Mouse (Mus musculus) T-helper 2 cell (primary cell): Measurements from ENCODE around the gene Il1b.

Experiments
- in situ Hi-C: fragments of 300-600 bp; cut with MboI, MseI; formaldehyde crosslinking; loops from one replicate; pipeline ENCODE4 v1.15.1; 2025; ENCODE audit warnings: high pct_unique_total_duplicates

The Il1b gene

DNA sequence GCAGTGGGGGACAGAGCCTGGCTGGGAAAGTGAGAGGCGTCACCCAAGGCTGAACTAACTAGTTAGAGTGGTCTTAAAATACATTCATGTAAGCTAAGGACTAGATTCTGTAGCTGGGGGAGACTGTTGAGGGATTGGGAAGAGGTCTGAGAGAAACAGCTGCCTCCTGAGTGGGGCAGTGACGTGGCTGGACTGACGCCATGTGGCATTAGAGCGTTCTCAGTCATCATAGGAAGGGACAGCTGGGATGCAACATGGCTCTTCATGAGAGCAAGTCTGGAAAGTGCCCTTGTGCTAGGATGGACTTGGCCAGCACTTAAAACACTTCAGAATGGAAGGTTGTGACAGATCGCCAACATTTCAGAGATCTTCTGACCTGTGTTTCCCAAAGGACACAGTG is 2.1 kb downstream of the Il1b start:
- in situ Hi-C loops: no loop called here

DNA sequence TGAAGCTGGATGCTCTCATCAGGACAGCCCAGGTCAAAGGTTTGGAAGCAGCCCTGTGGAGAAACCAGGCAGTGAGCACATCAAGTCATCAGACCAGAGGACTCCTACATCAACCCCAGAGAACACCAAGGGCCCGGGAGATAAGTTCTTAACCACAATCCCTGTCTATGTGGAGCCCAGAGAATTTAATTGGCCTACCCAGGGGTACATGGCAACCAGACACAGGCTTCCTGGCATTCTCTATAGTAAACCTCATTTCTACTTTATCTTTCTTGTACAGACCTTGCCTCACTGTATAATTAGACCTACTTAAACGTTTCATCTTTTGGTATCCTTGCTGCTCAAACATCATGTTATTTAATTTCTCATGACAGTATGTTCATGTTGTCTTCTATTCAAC is 2.8 kb downstream of the Il1b start:
- in situ Hi-C loops: no loop called here

DNA sequence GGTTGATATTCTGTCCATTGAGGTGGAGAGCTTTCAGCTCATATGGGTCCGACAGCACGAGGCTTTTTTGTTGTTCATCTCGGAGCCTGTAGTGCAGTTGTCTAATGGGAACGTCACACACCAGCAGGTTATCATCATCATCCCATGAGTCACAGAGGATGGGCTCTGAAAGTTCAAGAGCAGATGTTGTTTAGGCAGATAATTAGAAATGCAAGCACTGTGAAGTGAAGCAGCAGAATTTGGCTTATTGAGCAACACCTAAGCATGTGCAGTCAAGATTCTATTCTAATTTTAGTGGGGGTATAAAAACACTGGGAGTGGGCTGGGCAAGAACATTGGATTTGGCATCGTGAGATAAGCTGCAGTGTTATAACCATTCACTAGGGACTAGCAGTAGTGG is 3.7 kb downstream of the Il1b start:
- in situ Hi-C loops: no loop called here

DNA sequence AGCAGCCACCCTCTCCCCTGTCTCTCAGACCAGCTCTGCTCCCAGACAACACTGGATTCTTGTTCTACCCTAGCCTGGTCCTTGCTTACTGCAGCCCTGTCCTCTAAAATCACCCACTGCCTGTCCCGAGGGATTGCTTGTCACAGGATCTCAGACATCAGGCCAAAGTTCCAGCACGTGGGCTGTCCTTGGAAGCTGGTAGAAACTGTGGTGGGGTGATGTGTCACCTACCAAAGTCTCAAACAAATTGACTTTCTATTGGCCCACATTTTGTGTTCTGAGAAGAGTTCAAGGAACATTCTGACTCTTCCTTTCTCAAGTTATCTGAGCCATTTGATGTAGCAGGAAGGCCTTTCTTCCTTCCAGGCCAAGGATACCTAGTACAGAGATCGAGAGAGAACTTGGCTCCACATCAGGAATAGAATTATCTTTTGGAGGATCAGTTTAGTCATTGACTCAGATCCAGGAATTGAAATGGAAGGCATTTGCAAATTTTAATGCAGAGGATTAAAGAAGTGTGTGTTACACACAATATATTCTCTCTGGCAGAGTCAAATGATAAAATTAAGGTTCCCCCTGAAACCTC is 9.9 kb downstream of the Il1b start:
- in situ Hi-C loops: no loop called here

DNA sequence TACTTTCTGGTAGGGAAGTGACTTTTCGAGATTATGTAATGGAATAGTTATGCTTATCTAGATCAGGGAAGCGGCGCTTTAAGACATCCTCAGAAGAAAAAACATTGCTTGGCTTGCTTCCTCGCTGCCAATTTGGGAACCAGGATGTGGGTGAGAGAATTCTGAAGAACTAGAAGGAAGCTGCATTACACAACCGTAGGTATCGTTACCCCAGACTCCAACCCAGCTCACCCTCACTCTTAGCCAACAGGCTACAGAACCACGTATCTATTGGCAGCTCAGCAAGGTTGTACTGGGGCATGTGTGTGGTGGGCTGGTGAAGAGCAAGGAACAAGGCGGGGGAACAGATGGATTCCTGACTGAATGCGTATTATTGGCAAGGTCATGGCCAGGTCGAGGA is 10.7 kb downstream of the Il1b start:
- in situ Hi-C loops: no loop called here

DNA sequence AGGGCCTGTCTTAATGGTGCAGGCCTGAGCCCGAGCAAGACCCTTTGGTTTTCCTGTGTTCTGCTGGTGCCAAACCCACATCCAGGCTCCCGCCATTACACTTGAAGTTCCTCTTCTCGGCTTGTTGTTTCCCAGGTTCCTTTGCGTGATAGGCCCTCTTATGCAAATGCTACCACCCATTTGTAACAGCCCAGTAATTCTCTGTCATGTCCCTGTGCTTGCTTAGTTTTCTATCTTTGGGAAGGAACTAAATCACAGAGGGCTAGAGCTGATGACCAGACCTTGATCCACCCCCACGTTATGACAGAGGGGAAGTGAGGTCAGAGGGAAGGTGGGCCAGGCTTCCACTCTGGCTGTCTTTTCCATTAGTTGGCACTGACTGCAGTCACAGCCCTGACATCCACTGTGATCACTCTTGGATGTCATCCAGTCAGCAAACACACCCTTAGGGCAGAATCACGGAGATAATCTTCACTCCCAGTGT is 32.8 kb downstream of the Il1b start:
- in situ Hi-C loops: loop anchor here (10.0 kb wide), 1 partner anchor 883 kb away; no protein-coding TSS in a partner anchor

DNA sequence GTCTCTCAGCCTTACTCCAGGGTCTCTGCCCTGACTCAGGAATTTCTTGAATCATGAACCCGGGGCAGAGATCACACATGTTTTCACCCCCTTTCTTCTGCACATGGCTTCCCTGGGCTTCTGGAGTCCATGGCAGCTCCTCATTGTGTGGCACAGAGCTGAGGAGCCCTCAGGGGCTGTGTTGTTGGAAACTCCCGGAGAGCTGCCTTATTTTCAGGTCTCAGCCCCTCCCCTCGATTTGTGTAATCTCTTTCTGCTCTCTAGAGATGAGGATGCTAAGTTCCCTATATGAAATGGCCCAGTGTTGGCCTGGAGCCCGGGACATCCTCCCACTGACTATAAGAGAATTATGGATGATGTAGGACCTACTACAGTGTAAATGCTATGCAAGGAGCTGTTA is 37.5 kb downstream of the Il1b start:
- in situ Hi-C loops: loop anchor here (10.0 kb wide), 1 partner anchor 879 kb away; no protein-coding TSS in a partner anchor

DNA sequence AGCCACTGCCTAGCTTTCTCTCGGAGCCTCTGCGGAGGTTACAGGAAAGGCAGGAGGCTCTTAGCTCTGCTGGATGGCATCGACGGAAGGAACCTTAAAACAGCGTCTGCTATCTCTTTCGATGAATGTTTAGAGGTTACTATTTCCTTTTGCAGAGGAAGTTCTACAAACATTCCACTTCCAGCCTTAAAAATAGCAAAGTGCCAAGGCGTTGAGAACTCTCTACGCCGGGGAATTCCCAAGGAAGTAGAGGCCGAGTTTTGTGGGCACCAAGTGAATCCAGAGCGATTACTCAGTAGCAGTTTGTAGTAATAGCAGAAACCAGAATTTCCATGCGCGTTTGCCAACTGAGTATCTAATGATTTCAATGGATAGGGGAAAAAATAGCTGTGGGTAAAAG is 40.4 kb downstream of the Il1b start:
- in situ Hi-C loops: loop anchor here (10.0 kb wide), 1 partner anchor 876 kb away; no protein-coding TSS in a partner anchor

DNA sequence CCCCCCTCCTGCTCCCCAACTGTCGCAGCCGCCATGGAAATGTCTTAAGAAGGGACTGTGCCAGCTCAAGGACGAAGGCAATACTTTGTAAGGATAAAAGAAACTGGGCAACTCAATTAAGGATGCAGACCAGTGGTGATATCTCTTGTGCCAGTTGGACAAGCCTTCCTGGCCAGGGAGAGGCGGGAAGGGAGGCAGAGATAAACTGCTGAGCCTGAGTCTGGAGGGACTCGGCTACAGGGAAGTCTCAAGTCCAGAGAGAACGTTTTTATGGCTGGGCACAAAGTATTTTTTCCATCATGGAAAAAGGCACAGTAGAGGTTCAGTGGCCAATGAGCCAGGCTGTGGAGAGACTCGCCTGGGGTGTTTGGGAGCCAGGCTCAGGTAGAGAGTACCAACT is 40.9 kb downstream of the Il1b start:
- in situ Hi-C loops: loop anchor here (10.0 kb wide), 1 partner anchor 875 kb away; no protein-coding TSS in a partner anchor

DNA sequence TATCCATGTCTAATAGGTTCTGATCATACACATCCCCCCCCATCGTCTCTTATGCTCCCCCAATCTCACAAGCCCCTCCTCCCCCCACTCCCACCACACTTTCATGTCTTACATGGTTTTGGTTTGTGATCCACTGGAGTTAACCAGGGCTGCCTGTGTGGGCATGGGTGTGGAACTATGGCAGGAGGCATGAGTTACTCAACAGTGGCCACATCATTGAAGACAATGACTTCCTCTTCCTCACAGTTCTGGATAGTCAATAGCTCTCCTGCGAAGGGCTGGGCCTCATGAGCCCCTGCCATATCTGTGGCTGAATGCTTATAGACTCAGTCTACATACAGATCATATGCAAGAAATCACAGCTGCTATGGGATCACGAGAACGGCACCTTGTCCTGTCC is 42.7 kb downstream of the Il1b start:
- in situ Hi-C loops: no loop called here

DNA sequence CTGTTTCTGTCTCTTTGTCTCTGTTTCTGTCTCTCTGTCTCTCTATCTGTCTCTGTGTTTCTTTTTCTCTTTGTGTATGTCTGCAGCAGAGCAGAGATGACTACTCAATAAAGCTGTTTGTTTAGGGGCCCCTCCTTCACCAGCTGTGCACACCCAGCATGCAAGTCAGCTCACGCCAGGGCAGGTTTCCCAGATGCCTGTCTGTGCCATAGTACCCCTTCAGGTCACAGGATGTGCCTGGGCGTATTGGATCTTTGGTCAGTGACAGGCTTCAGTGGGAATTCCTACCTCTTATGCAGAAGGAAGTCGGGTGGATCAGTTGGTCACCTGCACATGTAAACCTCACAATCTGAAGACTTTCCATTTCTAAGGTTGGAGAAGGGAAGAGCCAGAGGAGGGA is 46.7 kb downstream of the Il1b start:
- in situ Hi-C loops: no loop called here

DNA sequence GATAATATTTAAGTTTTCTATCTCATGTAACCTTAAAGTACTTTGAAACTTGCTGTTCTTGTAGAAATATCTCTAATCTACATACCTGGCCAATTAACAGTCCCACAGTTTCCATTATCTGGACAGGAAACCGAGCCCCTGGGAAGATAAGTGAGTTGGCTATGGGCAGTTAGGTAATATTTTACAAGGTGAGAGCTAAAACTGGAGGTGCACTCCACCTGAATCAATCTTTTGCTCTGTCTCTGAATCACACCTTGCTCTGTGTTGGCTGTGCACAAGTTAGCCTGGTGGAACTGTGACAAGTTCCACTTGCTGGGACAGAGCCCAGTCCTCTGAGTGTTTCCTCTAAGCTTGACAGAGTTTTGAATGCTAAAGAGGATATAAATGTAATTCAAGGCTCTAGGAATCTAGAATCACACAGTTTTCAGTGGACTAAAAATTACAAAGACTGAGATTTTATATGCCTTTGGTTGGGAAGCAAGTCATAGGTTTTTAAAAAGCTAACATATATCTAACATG is 48.8 kb downstream of the Il1b start:
- in situ Hi-C loops: no loop called here

DNA sequence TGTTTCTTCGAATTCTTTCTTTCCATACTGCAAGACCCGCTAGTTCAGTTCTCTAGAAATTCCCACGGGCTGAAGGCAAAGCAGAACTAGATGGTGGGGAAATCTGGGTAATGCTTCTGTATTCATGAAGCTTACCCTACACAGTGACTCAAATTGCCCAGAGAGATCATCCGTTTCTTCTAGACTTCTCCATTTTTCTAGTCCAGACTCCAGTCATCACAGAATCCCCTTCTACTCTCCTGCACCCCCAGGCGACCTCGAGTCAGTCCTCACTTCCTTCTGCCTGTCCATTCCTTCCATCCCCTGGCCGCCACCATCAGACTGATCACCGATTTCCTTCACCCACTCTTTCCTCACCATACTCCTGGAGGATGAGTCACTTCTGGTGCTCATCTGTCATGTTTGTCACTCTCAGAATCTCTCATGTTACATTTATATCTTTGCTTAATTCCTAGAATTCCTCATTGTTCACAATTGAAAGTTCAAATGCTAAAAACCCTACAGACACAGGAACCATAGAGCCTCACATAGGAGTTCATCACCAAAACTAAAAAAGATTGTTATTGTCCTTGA is 50.8 kb downstream of the Il1b start:
- in situ Hi-C loops: no loop called here

DNA sequence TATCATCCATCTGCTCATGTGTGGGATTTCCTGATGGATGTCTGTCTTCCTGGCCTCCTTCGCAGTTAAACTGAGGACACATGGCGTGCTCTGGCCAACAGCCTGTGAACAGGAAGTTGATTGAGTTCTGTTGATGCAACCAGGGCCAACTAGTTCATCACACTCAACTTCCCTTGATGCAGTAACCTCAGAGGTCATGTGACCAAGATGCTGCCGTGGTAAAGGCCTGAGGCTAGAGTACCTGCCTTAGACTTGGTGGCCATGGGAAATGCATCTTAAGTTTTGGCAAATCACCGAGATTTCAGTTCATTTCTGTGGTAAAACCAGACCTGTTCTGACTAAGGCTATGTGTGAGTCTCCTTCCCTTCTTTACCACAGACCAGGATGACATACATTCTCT is 55.1 kb downstream of the Il1b start:
- in situ Hi-C loops: no loop called here

DNA sequence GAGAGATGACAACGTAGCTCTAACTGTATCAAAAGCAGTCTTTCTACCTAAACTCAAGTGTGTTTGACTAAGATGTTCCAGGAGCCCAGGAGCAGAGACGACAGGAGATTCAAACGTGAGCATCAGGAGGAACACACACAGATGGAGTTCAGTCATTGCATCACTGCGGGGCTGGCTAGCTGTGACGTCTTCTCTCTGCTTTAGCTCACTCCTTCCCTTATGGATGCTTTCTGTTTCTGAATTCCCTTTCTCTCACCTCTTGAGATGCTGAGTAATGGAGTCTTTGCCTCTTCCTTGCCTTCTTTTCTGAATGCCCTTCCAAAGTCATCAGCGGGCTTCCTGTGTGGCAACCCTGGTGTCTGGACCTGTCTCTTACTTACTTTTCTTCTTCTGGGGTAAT is 56.1 kb downstream of the Il1b start:
- in situ Hi-C loops: no loop called here
